Mouse (Mus musculus): ENCODE data around the gene Ttc17.
"Not testable (repeated sequence)": the region's sequence is repeated elsewhere in the genome, so short reads cannot be mapped to it uniquely, and the experiment has no call there.

The Ttc17 gene

DNA sequence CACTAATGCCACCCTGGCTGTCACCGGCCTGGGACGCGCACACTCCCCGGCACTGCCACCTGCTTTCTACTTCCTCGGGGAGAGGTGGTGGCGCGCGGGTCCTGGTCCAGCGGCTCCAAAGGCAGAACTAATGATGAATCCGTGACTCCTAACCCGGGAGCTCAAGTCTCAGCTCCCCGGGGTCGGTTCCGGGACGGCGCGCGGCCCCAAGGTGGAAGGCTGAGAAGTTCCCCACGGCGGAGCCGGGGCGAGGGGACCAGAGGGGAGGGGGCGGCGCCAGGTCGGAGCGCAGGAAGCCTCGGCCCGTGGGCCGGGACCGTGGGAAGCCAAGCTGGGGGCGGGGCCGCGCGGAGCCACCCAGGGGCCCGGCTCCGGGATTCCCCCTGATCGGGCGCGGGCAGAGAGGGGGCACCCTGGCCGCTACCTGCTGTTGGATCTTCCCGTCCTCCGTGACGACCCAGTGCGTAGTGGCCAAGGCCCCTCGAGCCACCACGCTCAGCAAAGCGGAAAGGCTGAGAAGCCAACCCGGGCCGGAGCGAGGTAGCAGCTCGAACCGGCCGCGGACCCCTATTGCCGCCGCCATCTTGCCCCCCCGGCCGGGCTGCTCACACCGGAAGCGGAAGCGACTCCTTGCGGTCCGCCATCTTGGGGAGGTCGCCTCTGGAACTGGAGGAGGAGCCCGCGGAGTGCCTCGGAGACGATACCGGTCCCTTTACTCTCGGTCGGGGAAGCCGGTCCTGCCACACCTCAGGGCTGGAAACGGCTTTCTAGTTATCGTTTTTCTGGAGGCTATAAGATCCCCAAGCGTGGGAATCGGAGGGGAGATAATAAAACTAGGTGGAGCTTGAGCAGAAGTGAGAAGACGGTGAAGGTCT is at the start of gene Ttc17:
TSS of gene Ttc17 (minus strand) at position 607 of the 875 bp plus-strand sequence.
- peak; percentile 19 for DNase-seq (ENCODE audit: extremely low read depth, low read depth, low spot score)

DNA sequence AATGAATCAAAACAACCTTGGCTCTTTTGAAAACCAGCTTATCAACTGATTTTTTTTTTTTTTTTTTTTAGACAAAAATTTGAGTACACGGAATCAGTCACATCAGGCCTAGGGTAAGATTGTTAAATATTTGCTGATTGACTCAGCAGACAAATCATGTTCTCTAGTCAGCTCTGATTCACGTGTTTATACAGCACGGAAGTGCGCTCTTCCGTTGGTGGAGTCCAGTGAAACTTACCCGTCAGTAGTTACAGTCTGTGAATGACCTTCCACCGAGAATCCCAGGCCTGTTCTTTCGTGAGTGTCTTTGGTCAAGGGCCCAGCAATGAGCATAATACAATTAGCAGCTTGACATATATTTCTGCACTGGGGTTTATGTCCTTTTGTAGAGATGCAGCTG is 43.2 kb upstream of the Ttc17 start:
- DNase-seq (ENCODE audit: extremely low read depth, low read depth, low spot score) = no peak

DNA sequence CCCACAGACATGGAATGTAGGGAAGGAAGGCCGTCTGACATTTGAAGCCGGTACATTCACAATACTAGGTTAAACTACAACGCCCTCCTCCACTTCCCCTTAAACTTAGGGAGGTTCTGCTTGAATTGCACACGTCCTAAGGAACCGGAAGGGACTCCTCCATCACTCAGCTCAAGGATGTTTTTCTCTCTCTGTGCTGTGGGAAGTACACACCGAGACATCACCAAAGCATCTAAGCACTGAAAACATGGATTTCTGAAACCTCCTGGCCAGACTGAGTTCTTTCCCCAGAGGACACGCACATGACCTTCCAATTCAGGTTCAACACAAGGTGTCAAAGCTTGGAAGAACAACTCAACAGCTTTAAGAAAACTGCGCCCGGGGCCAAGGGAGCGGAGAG is 30.5 kb upstream of the Ttc17 start:
- DNase-seq (ENCODE audit: extremely low read depth, low read depth, low spot score) = no peak

DNA sequence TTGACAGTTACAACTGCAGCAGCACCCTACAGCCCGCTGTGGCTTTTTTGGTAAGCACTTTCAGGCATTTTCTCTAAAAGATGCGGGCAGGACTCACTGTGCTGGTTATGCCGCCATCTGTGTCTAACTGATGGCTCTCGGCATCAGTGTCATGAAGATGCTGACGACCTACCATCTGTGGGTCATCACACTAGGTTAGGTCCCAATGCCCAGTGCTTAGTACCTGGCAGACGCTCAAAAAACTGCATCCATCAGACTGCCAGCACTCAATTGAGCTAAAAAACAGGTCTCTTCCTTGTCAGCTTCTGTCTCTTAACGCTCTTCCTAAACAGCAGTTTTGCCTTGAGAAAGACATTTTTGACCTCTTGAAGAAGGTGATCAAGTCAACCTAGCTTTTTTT is 29.0 kb upstream of the Ttc17 start:
- no peak for DNase-seq (ENCODE audit: extremely low read depth, low read depth, low spot score)

DNA sequence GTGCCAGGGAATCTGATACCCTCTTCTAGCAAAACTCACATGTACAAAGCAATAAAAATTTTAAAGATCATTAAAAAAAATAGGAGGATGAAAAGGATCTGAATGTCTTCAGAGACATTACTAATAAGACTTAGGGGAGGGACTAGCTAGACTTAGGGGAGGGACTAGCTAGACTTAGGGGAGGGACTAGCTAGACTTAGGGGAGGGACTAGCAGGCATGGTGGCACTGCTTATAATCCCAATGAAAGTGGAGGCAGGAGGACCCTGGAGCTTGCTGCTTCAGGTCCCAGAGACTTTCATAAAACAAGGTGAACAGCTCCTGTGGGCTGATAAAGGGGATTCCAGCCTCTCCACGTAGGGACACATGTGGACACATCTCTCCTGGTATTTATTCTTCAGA is 28.3 kb upstream of the Ttc17 start:
- no peak for DNase-seq (ENCODE audit: extremely low read depth, low read depth, low spot score)

DNA sequence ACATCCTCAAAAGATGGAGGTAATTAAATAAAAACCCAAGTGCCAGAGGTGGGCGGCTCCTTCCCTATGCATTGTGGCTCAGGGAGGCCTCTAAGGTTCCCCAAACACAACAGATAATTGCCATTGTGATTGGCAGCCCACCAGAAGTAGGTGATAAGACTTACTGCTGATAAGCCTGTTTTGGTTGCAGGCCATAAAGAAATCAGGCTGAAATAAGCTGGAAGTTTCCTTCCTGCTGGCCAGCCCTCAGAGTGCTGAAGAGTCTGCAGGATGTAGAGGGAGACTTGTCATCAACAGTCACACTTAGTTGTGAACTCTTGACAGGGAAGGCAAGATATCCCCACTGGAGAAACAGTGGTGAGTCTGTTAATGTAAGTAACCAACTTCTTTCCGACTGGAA is 25.7 kb upstream of the Ttc17 start:
- no peak for DNase-seq (ENCODE audit: extremely low read depth, low read depth, low spot score)

DNA sequence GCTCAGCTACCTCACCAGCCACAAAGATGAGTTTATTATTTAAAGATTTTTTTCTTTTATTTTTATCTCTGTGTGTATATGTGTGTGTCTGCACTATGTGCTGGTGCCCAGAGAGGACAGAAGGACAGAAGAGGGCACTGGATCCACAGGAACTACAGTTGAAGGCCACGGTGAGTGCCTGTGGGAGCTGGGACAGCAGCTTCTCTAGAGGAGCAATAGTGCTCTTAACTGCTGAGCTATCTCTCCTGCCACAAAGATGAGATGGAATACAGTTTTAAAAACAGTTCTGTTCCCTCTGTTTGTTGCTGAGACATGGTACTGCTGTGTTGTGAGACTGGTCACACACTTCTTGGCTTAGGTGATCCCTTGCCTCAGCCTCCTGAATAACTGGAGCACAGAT is 22.0 kb upstream of the Ttc17 start:
- no peak for DNase-seq (ENCODE audit: extremely low read depth, low read depth, low spot score)

DNA sequence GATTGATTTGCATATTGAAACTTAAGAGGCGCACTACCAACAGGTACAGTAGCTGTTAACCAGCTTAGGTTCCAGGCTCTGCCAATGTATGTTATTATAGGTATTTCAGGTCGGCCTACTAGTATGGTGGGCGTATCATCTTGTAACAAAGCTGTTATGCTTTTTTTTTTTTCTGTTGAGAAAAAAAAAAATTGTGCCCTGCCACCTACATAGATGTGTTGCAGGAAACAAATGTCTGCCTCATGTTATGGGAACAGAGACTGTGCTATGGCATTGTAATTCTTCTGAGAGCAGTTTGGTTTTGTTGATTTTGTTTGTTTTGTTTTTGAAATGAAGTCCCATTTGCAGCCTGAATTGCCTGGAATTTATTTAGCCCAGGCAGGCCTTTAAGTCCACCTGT is 952 bp upstream of the Ttc17 start:
- no peak for DNase-seq (ENCODE audit: extremely low read depth, low read depth, low spot score)

DNA sequence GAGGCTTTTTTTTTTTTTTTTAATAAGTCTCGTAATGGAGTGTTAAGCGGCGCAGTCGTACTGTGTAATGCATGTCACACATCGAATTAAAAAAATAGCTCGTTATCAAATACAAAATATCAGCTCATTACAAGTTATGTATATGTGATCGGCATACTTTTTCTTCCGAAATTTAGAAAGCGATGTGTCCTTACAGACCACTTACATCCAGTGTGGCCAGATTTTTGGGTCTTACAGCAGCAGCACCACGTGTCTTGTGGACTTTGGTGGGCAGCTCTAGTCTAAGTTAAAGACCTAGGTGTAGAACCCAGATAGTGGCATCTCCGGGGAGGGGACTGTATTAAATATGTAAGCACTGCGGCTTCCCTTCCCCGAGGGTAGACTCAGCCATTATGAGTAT is 532 bp upstream of the Ttc17 start:
- no peak for DNase-seq (ENCODE audit: extremely low read depth, low read depth, low spot score)

DNA sequence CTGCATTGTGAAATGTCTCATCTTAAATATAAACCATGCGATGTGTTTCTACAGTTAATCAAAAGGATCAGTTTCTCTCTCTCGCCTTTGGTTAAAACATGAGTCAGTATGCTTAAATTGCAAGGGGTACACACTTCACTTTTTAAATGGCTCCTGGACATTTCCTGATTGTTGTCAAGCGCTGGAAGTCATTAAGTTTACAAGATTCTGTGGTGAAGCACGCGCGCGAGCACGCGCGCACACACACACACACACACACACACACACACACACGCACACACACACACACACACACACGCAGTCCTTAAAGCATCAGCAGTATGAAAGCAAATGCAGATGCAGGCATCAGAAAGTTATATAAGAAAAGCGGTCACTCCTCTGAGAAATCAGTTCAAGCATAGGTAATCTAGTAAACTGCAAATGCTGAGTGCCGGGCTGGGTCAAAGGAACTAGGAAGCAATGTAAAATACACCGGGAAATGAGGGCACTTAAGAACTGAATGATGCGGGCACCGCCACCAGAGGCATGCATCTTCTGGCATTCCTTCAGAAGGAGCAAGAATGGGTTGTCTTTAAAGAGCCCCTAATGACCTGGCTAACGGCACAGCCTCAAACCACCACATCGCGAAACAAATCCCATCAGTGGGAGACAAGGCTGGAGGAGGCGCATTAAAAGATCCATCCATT is 949 bp downstream of the Ttc17 start:
- no peak for DNase-seq (ENCODE audit: extremely low read depth, low read depth, low spot score)

DNA sequence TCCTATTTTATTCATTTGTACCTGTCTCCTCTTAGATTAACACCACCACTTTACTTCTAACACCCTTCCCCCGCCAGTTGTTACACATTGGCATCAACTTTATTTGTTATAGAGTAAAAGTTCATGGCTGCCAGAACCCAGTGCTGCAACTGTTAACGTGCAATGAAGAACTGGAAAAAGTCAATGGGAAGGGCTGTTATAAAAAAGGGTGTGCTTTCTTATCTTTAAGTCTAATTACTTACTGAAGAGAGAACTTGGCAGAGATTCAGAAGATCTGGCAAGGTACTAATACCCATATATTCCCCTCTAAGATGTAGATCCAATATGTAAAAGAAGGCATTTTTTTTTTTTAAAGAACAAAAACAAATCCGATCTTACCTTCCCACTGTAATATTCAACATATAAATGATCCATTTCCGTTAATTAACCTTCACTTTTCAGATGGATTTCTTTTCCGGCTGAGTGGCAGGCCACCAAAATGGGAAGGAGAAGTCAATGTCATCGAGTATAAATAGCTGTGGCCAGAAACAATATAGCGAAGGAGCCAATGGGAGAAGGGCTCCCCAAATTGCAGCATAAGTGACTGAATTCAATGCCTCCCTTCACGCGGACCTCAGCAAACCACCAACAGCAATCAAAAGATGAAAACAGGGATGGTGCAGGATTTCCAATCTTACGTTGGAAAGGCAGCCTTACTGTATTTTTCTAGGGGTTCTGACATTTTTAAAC is 1.8 kb downstream of the Ttc17 start:
- no peak for DNase-seq (ENCODE audit: extremely low read depth, low read depth, low spot score)

DNA sequence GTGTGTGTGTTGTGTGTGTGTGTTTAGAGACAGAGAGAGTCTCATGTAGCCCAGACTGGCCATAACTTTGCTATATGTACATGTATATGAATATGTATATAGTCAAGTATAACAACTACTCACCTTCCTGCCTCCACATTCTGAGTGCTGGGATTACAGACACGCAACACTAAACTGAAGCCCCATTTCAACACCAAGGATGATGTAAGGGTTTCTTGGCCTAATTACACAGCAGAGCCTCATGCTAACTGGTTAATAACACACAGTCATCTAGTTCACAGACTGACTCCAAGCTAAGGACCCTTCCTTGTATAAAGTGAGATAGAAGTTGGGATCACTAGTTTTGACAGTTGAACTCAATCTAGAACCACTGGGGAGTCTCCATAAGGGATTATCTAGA is 3.9 kb downstream of the Ttc17 start:
- peak; percentile 31 for DNase-seq (ENCODE audit: extremely low read depth, low read depth, low spot score)

DNA sequence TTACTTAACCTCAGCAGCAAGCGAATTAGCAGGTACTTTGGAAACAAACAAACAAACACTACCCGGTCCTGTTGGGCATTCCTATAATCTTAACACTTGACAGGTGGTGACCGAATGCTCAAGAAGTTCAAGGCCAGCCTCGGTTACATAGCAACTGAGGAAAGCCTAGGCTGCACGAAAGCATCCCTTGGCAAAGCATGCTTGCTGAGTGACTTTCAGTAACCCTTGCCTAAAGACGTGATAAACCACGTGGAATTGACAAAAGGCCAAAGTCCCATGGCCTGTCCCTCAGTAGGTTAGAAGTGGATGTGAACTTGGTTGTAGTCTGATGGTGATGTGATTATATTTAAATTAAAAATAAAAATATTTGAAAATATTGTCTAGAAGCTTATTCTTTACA is 4.4 kb downstream of the Ttc17 start:
- no peak for DNase-seq (ENCODE audit: extremely low read depth, low read depth, low spot score)

DNA sequence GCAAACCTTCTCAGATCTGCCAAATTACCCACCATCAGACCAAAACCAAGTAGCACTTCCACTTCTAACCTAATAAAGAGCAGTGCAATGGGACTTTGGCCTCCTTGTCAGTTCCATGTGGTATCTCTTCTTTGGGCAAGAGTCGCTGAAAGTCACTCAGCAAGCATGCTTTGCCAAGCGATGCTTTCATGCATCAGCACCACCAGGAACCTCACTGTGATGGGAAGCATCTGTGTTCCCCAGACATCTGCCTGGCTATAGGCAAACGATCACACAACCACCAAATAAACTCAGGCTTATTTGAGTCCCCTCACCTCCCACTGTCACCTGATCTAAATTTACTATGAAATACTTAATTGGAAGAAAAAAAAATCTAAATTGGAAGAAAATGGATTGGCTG is 5.5 kb downstream of the Ttc17 start:
- DNase-seq (ENCODE audit: extremely low read depth, low read depth, low spot score) = no peak

DNA sequence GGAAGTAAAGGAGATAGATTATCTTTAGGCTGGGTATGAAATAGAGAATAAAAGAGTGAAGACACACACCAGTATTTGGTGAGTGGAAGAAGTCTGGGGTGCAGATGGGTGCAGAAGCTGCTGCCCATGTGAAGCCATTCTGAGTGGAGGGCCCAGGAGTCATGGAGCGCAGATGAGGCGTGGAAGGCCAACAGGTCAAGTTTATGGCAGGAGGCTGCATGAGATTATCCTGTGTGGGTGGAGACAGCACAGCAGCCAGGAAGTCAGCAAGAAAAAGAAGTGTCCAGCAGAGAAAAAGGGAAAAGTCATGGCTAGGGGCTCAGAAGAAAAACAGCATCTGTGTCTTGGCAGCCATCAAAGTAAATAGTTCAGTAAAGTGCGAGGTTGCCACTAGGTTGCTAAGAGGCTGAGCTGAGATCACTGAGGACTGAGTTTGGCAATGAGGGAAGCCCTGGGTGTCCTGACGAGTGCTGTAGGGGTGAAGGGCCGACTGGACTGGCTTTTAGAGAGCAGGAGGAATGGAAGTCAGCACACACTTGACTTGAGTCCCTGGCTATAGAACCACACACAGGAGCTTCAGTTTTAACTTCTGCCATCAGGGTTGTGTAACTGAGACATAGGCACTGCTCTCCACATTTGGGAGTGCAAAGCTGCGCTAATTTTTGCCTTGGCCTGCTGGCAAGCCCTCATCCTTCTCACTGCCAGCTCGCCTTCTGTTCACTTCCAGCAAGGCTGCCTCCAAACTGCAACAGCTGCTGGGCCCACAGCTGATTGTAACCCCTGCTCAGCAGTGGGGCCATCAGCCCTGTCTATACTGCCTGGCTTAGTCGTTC is 8.1 kb downstream of the Ttc17 start:
- no peak for DNase-seq (ENCODE audit: extremely low read depth, low read depth, low spot score)

DNA sequence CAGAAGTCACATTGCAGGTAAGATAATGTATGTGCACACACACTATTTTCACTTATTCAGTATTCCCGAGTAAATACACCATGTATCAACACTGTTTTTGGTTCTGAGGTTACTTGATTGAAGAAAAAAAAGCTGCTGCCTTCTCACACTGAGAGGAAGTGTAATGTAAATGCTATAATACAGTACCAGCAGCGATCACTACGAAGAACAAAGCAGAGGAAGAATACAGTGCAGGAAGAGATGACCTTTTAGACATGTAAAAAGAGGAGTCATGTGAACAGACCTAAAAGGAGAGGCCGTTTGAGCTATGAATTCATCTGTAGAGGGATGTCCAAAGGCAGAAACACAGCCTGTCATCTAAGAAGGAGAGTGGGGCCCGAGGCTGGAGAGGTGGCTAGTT is 9.0 kb downstream of the Ttc17 start:
- no peak for DNase-seq (ENCODE audit: extremely low read depth, low read depth, low spot score)

DNA sequence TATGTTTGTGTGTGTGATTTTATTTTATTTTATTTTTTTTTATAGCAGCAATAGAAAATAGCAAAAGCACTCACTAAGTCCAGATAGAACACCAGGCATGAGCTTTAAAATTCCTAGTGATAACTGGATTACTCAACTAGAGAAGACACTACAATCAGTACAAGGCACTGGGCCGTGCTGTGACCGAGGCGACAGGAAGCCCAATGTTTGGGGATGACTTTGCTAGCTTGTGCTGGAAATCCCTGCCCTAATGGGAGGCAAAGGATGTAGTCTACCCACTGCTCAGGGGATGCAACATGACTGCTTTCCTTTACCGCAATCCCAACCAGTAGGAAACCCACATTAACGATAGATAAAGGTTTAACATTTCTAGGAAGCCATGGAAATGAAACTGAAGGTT is 10.2 kb downstream of the Ttc17 start:
- DNase-seq (ENCODE audit: extremely low read depth, low read depth, low spot score) = no peak

DNA sequence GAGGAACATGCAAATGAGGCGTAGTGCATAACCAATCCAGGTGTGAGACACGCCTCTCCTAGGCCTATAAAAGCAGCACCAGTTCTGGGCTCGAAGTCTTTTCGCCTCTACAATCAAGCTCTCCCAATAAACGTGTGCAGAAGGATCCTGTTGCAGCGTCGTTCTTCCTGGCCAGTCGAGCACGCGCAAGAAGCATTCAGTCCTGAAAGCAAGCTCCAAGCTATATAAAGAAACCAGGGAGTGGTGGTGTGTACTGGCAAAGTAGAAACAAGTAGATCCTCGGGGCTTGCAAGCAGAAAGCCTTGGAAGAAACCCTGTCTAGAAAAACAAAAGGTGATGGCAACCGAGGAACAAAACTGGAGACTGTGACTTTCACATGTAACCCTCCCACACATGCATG is 15.4 kb downstream of the Ttc17 start:
- DNase-seq (ENCODE audit: extremely low read depth, low read depth, low spot score) = not testable (repeated sequence)

DNA sequence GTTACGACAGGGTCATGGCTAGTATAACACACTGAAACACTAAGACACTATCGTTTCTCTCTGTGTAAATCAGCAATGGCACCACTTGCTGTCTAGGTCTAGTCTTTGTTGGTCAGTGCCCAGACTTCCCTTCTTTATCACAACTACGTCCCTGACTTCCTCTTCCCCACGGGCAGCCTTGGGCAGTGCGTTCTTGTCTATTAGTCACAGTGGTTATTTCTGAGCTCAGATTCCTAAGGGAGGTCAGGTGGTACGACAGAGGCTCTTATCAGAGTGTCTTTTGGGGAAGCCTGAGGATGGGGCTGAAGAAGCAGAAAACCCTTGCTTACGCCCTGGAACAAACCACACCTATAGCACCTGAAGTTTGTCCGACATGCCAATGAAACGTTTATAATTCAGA is 17.5 kb downstream of the Ttc17 start:
- no peak for DNase-seq (ENCODE audit: extremely low read depth, low read depth, low spot score)

DNA sequence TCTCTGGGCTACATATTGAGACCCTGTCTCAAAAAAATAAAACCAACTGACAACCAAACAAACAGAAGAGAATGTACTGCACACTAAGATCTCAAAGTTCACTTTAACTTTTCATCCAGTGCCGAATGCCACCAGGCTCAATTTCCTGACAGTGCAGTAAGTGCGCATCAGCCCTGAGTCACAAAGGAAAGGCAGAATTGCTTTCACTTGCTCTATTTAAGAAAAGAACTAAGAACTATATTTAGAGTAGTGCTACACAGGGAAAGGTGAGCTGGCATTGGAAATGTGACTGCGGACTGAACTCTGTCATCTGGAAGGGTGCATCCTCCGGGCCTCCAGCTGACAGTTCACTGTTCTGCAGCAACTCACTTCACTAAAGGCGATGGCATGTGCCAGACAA is 18.6 kb downstream of the Ttc17 start:
- no peak for DNase-seq (ENCODE audit: extremely low read depth, low read depth, low spot score)

DNA sequence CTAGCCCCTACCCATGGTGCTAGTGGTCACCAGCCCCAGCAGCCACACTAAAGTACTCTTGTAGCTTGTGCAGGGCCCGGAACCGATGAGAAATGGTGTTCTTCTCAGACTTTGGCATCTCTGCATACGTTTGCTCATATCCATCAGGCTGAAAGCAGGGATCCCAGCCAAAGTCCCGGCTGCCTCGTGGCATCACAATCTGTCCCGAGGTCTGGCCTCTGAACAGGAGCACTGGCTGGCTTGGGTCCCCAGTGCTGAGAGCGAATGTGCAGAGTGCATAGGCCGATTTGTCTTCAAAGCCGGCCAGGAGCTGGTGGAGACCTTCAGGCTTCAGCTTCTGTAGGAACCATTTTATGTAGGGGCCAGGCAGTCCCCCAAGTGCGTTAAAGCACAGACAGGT is 22.0 kb downstream of the Ttc17 start:
- not testable (repeated sequence) for DNase-seq (ENCODE audit: extremely low read depth, low read depth, low spot score)

Data from fat pad, adult 2 months (tissue).